Mouse (Mus musculus) B cell, adult (primary cell): ENCODE results near the gene Tceal3. TPM values are rescaled to one million over a fixed set of nuclear protein-coding genes. Genes with fewer than 3 reads are reported as not detected.

Experiments used
- total RNA-seq: library from RNA; stranded (reverse); gene quantifications from 4 replicates; pipeline ENCODE4 v1.2.4, GENCODE M21; 2023; ENCODE audit not compliant: inconsistent age

Tceal3 gene
- total RNA-seq = 0.48 TPM in 1 of 4 replicates, not detected in the others

GRCm38 (mm10) chrX:136590199-136590896 lies at the start of gene Tceal3:
Tceal3 (plus strand) TSS chrX:136590842.

GRCm38 (mm10) chrX:136543956-136544355 lies 46.7 kb upstream of the Tceal3 start, which contains the start of gene Kir3dl2:
Kir3dl2 (minus strand) TSS chrX:136544056.

GRCm38 (mm10) chrX:136707446-136708167 lies 117.0 kb downstream of the Tceal3 start, which contains the start of gene Tceal1:
Tceal1 (plus strand) TSS chrX:136707982.

Other genes starting within 250 kb of the Tceal3 start
- gene Kir3dl1, start 72.8 kb upstream of the Tceal3 start, total RNA-seq = not detected in 4 replicates
- gene Kir3dl2, start 46.8 kb upstream of the Tceal3 start, total RNA-seq = not detected in 4 replicates
- 0.24 to 0.60 TPM (median 0.46 TPM) in 4 replicates for gene Tceal1, start 117.1 kb downstream of the Tceal3 start, total RNA-seq
- gene Morf4l2, start 152.8 kb downstream of the Tceal3 start, total RNA-seq = 122 to 138 TPM (median 129 TPM) in 4 replicates
- not detected in 4 replicates for gene Glra4, start 189.3 kb downstream of the Tceal3 start, total RNA-seq
- 5.0 to 6.9 TPM (median 5.6 TPM) in 4 replicates for gene Plp1, start 231.8 kb downstream of the Tceal3 start, total RNA-seq